9 mouse cellular contexts compared by ENCODE assay signal in genomic region chr12:56694936-56695335, GRCm38 (mm10). TPM values are rescaled to one million over a fixed set of nuclear protein-coding genes. Genes with fewer than 3 reads are reported as not detected.
DNase-seq lines count a peak whose midpoint lies in the region; ATAC-seq and TF ChIP-seq lines count a peak whose summit lies in the region.
"Had no signal": no experiment of that assay in that cellular context is flagged by ENCODE, and none has a peak within 500 bp of the region (broad histone marks: within the 10 kb centered on the region; RNA-seq: fewer than 3 reads in every experiment).

No protein-coding gene starts in this region.

- H3K27ac ChIP-seq in liver, embryonic 11.5 days (ENCODE audit: low read depth, low read length): no peak overlapping the region
- H3K27ac ChIP-seq in embryonic fibroblast, embryonic 13.5 days (ENCODE audit: insufficient read depth, low read length): no peak overlapping the region
- H3K27ac ChIP-seq in intestine, embryonic 15.5 days: no peak overlapping the region
- no peak overlapping the region for H3K27ac ChIP-seq in neural tube, embryonic 12.5 days

- H3K4me2 ChIP-seq in liver, embryonic 11.5 days: peak overlapping the region; percentile 61
- peak overlapping the region; percentile 67 for H3K4me2 ChIP-seq in intestine, embryonic 15.5 days (replicated peaks)
- H3K4me2 ChIP-seq in neural tube, embryonic 12.5 days (replicated peaks): peak overlapping the region; percentile 48

- ATAC-seq in liver, embryonic 11.5 days (replicated peaks; ENCODE audit: low FRiP score): no peak
- no peak for ATAC-seq in intestine, embryonic 15.5 days
- no peak for ATAC-seq in neural tube, embryonic 12.5 days (ENCODE audit: low FRiP score, low read depth)

- H3K9me3 ChIP-seq in liver, embryonic 11.5 days (ENCODE audit: control insufficient read depth, low read length): no peaks in the 10 kb centered on the region
- no peaks in the 10 kb centered on the region for H3K9me3 ChIP-seq in intestine, embryonic 15.5 days
- no peaks in the 10 kb centered on the region for H3K9me3 ChIP-seq in neural tube, embryonic 12.5 days

- TF ChIP-seq POLR2A in embryonic fibroblast, embryonic 13.5 days (IDR thresholded peaks at IDR 0.05; ENCODE audit: low read depth, low read length): no peak

- no peaks in the 10 kb centered on the region for H3K36me3 ChIP-seq in liver, embryonic 11.5 days (ENCODE audit: control insufficient read depth, insufficient read depth, low read length)
- no peaks in the 10 kb centered on the region for H3K36me3 ChIP-seq in intestine, embryonic 15.5 days
- no peaks in the 10 kb centered on the region for H3K36me3 ChIP-seq in neural tube, embryonic 12.5 days

- H3K4me3 ChIP-seq in liver, embryonic 11.5 days (ENCODE audit: low read depth, low read length): peak overlapping the region; percentile 35; the same call in 1 of the 2 replicates
- H3K4me3 ChIP-seq in embryonic fibroblast, embryonic 13.5 days (ENCODE audit: insufficient read depth, low read length): peak overlapping the region; percentile 14; the same call in 1 of the 2 replicates
- 0 out of 2 replicates have a peak overlapping the region, but pooled peaks have one; percentile 34 for H3K4me3 ChIP-seq in intestine, embryonic 15.5 days (replicated peaks)
- peak overlapping the region; percentile 29; the same call in 1 of the 2 replicates for H3K4me3 ChIP-seq in neural tube, embryonic 12.5 days

- peaks cover 97% of the 10 kb centered on the region for H3K27me3 ChIP-seq in liver, embryonic 11.5 days (replicated peaks; ENCODE audit: control insufficient read depth, insufficient read depth, low read length)
- H3K27me3 ChIP-seq in intestine, embryonic 15.5 days (replicated peaks): peaks cover 96% of the 10 kb centered on the region
- H3K27me3 ChIP-seq in neural tube, embryonic 12.5 days (replicated peaks): peaks cover 98% of the 10 kb centered on the region
- H3K27me3 ChIP-seq: Patski had no signal

- WGBS in liver, embryonic 11.5 days: 4% methylated on average over 11 of the region's 11 CpGs
- WGBS in intestine, embryonic 15.5 days: 3% methylated on average over 11 of the region's 11 CpGs
- 1% methylated on average over 11 of the region's 11 CpGs for WGBS in neural tube, embryonic 12.5 days

- H3K9ac ChIP-seq in liver, embryonic 11.5 days (ENCODE audit: low read depth, low read length): no peak overlapping the region
- no peak overlapping the region for H3K9ac ChIP-seq in intestine, embryonic 15.5 days
- H3K9ac ChIP-seq in neural tube, embryonic 12.5 days: no peak overlapping the region

- H3K4me1 ChIP-seq in liver, embryonic 11.5 days (replicated peaks; ENCODE audit: control insufficient read depth, insufficient read depth, low read length): no peaks in the 10 kb centered on the region; the same call in none of the 2 replicates
- H3K4me1 ChIP-seq in embryonic fibroblast, embryonic 13.5 days (ENCODE audit: control insufficient read depth, insufficient read depth, low read length): no peaks in the 10 kb centered on the region
- peaks cover 28% of the 10 kb centered on the region for H3K4me1 ChIP-seq in intestine, embryonic 15.5 days (replicated peaks)
- H3K4me1 ChIP-seq in neural tube, embryonic 12.5 days: peaks cover 25% of the 10 kb centered on the region

- DNase-seq in liver, embryonic 11.5 days (ENCODE audit: low spot score): no peak
- no peak for DNase-seq in liver
- DNase-seq in layer of hippocampus, postnatal 14 days (ENCODE audit: low spot score in 2 of 2): no peak
- no peak for DNase-seq in urinary bladder, postnatal 25 days (ENCODE audit: low spot score)
- no peak for DNase-seq in spleen, postnatal 10 days (ENCODE audit: low spot score in 2 of 2)

- no peak for TF ChIP-seq CTCF in embryonic fibroblast, embryonic 13.5 days (IDR thresholded peaks at IDR 0.05; ENCODE audit: borderline replicate concordance, insufficient read depth, low read length)

RNA-seq across cellular contexts. Expression of gene Pax9, which starts 3.4 kb away (rescaled TPM):
- 0.60 and 0.61 TPM in 2 replicates for polyA plus RNA-seq in liver, embryonic 11.5 days (2014; fragmentation: Nextera tagmentation; extraction: Ambion mirVana)
- 3.0 and 3.5 TPM in 2 replicates for polyA plus RNA-seq in embryonic fibroblast, embryonic 13.5 days (2011; ENCODE audit: insufficient read length, low read depth, missing spikeins)
- 0.04 TPM in 1 of 2 replicates, not detected in the other for polyA plus RNA-seq in intestine, embryonic 15.5 days (2015; fragmentation: Nextera tagmentation; extraction: Ambion mirVana)
- 2.9 and 4.8 TPM in 2 replicates for polyA plus RNA-seq in neural tube, embryonic 12.5 days (2016; fragmentation: Nextera tagmentation; extraction: Ambion mirVana)
- not detected for total RNA-seq in layer of hippocampus, postnatal 14 days (2021)
